Mouse (Mus musculus) natural killer cell, adult 2 months (primary cell): ENCODE measurements at regions not wholly inside any gene's neighbourhood (a gene's known extent, or its start where the extent isn't known, plus 50 kb on each side); places are given as distances from the start of the nearest gene placed in this dataset.

Experiments
- DNase-seq, 2 experiments: peaks; one replicate each; pipeline ENCODE4 v3.0.0; 2022; ENCODE audit warnings: low spot score in 2 of 2

DNA sequence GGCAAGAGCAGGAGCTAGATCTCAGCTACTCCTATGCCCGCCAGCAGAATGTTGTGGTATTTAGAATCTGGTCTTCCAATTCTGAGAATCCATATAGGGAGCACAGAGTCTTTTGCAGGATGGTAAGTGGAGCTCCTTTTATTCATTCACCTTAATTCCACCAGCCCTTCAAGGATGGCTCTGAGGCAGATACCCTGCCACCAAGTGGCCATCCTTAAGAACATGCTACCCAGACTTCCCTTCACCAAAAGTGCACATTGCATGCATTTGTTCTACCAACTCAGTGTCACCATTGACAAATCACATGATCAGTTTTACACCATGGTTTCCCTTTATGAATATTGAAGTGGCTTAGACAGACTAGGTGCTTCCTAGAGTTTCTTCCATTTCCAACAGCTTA is 186.1 kb upstream of the Cd180 start:
- DNase-seq: no peak

DNA sequence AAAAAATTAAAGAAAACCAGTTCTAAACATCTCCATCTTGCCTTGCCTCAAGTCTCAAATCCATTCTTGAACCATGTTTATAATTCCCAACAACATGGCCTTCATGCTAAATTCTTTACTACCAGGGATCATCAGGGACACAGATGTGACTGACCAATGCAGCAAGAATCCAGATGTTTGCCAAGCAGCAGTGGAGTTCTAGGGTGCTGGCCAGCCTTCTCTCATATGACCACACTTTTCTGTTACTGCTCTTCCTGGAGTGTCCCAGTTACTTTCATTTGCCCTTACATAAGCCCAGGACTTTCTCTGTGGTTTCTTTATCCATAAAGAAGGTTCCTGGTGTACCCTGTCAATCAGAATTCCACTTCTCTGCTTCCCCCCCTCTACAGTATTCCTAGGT is 185.4 kb upstream of the Cd180 start:
- DNase-seq: no peak

DNA sequence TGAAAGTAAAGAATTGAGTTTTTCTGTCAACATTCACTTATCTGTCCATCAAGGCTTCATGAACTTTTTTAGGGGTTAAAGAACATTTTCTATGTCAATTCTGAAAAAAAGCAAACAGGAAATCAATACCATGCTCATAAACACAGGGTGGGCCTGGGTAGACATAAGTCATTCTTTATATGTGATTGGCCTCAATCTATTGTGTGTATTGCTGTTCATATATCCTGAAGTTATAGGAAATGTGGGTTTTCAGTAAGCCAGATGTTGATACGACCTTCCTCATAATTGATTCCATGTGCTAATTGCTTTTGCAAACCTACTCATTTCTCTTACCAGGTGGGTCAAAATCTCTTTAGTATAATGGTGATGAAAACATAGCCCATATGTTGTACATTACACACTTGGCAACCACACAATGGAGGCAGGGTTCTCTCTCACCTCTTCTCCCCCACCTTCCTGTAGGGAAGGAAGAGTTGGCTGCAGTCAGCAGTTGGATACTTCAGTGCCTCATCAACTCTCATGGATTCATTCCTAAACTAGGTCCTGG is 182.6 kb upstream of the Cd180 start:
- no peak for DNase-seq

DNA sequence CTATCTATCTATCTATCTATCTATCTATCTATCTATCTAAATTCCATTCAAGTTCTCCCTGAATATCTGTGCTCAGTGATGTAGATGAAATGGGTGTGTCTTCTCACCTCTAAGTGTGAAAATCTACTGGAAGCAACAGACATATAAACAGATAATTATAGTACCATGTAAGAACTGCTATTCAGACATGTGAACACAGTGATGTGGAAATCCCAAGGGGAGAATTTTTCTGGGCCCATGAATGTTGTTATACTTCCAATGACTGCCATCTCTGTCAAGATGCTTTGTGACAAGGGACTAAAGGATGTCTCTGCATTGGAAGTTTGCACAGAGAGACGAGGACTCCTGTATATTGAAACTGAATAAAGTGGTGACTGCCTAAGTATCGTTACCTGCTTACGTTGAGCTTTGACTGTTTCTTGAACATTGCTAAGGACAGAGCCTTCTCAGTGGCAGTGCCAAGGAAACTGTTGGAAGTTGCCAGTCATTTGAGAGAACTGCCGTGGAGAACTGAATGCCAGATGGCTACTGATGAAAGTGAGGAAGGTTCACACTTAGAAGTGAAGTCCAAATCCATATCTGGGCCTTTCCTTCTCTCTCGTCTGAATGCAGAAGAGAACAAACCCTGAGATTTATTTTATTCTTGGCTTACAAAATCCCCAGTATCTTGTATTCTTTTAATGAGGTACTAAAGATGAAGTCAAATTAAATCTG is 175.0 kb upstream of the Cd180 start:
- DNase-seq: no peak

DNA sequence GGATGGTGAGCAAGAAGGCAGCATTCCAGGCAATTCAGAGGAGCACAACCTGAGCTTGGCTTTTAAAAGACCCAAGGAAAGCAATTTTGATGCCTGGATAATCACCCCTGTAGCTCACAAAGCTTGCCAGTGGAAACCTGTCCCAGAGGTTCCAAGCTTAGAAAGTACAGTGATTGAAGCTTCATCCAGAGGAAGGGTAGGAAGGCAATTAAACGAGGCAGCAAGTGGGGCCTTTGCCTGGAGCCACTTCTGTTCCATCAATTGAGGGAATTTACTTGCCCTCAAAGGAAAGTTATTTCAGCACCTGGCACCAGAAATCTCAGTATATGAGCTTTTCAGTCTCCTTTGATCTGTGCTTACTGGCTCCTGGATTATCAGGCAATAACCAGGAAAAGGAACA is 171.9 kb upstream of the Cd180 start:
- no peak for DNase-seq

DNA sequence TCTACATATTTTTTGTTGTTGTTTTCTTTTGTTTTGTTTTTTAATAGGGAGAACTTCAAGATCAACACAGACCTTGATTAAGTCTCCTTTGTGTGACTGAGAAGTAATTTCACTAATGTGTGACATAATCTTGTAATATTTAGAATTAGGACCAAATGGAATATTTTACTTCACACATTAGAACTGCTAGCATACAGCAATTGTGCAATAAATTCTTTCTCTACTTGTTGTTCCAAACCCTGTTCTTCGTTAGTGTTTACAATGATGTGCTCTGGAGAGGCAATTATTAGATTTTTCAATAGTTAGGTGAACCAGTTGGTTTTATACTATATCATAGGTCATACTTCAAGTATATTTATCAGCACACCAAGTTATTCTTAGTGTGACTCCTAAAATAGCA is 171.3 kb upstream of the Cd180 start:
- no peak for DNase-seq

DNA sequence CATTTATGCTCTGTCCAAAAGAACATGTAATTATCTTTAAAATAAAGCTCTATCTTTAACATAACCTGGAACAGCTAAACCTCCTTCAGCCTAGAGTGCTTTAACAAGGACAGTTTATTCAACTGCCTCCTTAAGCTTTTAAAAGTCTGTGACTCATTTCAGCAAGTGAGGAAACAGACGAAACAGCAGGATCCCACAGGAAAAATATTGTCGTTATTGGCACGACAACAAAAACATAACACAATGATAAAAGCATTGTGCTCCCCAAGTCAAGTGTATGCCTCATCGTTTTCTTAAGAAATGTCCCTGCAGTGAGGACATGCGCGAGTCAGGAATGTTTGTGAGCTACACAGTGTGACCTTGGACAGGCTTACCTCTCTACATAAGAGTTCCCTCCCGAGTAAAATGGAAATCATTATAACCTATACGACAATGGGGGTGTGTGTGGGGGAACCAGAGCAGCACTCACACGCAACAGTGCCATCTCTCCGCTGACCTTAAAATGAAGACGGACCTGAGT is 166.7 kb upstream of the Cd180 start:
- no peak for DNase-seq

DNA sequence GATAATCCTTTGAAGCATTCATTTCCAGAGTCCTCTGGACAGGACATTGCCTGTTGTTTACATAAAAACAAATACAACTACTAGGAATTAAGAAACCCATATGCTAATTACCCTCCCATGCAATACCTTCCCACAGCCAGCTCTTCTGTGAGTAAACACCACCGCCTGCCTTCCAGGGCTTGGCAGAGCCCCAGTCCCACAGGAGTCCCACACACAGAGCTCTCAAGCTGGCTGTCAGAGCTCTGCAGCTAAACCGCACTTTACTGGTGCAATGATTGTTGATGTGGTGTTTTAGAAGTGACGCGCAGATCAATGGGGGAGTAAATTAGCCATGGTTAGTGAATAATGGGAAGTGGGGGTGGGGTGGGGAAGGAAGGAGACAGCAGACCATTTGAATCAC is 159.6 kb upstream of the Cd180 start:
- no peak for DNase-seq

DNA sequence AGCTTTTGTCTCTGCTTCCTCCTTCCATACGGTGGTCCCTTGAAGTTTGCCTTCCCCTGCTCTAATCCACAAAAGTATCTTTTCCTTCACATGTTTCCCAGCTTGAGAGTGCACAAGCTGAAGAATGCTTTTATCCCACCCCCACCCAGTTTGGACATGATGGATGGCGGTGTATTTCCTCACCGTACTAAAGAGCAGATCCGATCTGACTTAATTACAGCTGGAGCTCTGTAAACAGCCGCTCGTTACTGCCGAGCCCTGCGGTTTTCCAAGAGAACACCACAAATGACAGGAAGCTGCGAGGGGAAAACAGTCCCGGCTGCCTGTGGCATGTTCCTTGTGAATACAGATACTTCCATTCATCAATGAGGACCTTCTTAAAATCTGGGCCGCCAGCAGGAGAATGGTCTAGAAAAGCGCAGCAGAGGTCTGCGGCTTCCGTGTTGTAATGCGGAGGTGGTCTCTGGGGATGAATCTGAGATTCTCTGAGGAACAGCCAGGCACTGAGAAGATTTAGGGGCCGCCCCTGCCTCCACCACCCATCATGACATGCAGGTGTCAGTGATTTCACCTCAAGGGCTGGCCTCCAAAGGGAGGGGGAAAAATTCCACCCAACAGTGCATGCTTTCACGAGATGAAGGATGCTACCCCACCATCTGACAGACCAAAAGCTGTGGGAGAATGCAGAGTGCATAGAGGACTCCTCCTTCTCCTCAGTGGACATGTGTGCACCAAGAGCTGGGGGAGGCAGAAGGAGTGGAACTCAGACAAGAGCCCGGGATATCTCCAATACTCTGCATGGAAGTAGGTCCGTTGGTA is 155.7 kb upstream of the Cd180 start:
- peak in 1 of 2 experiments; percentile 7 for DNase-seq

DNA sequence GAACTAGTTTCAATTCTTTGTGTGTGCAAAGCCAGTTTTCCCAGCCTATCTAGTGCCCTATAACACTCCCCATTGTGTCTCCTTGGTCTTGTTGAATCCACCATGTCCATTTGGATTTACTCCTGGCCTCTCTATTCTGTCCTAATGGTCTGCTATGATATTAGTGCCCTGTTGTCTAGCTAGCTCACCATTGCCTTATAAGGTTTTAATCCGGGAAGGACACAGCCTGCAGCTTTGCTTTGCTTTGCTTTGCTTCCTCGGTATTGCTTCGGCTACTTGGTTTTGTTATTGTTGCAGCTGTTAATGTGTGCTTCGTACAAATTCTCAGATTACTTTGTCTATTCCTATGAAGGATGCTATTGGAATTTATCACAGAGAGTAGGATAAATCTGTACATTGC is 152.9 kb upstream of the Cd180 start:
- no peak for DNase-seq

DNA sequence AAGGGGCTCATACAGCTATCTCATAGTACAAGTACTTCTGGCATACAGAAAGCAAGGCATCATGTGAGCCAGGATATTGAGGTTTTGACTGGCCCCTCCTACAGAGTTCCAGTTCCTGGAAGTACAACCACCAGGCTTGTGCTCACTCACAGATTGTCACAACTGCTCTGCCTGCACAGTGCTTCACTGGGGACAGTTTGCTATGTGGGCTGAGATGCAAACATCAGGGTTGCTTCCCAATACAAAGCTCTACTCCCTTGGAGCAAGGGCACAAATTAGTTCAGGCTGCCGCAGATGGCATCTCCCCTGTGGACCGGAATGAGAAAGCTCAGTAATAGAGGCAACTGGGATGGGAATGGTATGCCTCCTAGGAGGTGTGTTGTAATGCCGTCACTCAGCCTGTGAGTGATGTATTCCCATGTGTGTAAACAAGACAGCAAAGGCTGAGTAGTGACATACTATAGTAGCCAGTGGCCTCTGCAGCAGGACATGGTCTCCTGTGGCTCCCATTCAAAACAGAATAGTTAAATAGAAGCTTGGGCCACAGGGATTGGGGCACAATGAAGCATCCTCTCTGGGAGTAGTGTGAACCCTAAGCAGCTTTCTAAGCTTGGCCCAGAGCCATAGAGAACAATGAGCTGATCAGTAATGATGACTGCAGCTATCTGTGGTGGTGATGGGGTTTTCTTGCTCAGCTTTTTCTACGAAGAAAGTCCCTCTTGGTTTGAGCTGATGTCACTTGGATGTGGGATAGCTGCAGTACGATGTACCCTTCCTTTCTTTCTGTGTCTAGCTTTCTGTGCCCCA is 148.8 kb upstream of the Cd180 start:
- no peak for DNase-seq

DNA sequence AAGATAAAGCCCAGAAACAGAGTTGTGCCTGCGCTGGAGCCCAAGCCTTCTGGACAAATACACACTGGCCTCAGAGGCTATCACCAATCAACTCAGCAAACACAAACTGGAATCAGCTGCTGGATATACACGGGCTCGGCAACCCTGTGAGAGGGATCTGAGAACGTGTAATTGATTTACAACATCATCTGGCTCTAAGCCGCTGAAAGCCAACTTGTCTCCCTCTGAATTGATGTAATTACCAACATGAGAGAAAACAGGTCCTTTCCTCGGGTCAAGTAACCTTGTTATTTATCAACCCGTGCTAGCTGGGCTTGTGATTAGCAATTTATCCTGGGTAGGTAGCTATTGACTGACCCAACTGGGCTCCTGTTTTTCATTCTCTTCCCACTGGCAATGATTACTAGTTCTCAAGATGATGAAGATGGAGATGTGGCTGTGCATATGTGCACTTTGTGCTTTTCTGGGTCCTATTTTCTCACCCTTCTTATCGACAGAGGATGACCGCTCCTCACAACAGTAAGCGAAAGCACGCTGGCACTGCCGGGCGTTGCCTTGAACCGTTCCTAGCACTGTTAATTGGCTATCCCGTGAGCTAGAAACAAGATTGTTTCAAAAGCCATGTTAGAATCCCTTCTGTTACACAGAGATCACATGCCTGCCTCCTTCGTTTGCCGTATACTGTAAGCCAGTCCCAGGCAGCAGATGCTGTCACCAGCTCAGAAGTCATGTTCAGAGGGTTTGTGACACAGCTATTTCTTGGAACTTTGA is 147.3 kb upstream of the Cd180 start:
- no peak for DNase-seq

DNA sequence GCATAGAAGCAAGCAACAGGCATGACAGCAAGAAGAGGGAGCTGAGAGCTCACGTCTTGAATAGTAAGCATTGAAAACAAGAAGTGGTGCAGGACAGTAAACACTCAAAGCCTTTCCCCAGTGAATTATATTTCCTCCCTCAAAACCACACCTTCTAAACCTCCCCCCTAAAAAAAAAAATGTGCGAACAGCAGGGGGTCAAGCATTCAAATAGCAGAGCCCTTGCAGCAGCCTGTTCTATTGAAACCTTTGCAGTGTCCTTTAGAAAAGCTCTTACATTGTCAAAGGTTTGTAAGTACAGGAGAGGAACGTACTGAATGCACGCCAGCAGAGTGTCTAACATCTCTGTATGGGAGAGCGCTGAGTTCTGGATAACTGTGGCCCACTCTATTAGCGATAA is 145.1 kb upstream of the Cd180 start:
- DNase-seq: no peak

DNA sequence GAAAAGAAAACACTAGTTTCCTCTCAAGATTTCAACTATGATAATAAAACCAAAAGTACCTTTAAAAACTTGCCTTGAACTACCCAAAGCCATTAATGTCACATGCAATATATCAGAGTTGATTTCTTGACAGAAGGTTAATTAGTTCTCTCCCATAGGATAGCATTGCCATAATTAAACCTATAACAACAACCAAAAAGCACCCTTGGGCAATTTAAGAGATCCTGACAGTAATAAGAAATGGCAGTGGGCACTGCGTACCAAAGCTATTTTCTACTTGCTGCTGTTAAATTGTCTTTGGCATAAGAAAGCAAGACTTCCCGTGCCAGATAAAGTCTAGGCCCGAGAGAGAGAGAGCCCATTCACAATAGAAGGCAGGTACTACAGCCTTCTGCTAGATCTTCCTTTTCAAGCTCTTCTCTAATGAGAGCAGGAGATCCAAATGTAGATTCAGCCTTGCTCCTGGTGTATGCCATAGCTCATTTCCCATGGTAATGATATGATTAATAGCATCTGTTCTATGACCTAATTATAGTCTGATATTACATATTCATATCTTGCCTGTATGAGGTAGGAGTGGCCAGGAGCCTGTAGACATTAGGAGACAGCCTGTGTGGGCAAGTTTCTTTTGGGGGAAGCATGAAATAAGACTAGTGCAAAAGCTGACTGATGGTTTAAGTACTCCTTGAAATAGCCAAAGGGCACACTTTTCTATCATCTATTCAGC is 126.3 kb upstream of the Cd180 start:
- DNase-seq: no peak

DNA sequence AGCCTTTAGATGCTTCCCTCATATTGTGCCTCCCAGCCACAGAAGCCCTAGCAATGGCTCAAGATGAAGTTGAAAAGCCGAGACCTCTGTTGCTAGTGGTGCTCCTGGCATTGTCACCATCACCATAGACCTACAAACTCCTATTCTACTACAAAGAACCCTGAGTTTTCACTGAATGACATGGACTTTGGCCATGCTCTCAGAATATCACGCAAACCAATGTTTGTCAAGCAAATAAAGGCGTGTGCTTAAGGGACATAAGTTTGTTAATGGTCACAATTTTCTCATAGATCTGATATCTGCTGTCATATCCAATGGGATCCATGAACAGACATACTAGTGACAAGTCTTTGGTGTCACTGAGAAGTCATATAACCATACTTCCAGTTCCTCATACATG is 123.8 kb upstream of the Cd180 start:
- DNase-seq: no peak

DNA sequence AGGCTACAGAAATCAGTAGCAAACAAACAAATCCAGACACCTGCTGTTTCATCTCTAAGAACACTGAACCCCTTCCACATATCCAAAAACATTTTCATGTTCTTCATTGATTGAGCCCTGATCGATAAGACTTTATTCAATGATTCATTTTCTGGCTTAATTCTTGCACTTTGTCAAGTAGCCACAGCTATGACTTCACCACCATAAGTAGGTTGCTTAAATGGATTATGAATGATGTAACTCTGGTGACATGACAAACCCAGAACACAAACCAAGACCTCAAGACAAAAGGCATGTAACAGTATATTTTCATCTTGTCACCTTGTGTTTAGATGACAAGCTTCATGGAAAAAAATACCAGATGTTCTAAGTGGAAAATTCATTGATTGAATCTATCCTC is 123.1 kb upstream of the Cd180 start:
- DNase-seq: no peak

DNA sequence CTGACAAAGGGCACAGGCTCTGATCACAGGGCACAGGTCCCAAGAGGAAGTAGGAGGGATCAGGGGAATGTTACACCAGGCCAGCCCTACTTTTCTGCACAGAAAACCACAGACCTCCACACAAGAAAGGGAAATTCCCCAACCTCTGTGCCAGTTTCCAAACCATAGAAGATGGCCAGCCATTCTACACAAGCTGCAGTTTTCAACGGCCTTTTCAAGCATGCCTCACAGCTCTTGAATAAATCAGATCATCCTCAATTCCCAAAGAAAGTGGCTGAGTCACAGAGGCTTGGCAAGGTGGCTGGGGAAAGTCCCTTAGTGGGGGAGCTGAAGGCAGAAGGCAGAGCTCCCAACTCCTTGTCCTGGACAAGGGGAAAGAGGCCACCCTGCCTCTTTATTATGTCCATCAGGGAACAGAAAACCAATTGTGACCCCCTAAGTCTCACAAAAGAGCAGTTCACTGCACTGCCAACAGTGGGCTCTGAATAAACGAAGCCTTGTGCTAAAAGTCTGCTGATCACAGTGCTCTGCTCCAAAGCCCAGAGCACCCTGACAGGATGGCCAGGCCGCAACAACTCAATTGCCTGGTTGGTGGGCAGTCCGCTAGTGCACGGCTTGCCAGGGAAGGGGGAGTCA is 120.0 kb upstream of the Cd180 start:
- DNase-seq: no peak

DNA sequence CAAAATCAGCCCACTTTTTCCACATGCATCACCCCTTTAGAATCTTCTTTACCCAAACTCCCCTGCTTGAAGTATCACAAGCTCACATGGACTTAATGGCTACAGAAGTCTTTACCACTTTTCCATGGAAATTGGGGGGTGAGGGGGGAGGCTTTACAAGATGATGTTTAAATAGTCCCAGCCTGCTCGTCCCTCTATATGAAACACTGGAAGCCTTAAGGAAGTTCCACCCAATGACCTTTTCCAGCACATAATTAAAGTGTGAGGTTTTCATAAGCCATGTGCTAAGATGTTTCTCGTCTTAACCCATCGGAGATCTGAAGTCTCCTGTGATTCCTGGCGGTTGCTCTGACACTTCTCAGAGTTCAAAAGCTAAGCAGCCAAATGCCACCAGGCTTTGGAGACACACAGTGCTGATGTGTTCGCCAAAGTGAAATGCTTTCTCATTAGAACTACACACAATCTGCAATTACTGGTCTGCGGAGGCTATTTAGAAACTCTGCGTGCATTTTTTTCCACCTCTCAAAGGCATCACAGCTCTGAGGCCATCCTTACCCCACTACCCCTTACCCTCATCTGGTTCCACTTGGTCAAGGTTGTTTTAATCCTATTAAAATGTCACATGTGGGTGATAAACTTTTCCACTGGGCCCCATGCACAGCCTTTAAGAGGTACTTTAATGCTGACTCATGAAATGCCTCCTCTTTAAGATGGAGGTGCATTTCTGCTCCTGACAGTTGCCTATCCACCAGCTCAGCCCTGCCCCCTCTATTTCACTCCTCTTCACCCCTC is 116.3 kb upstream of the Cd180 start:
- DNase-seq: no peak

DNA sequence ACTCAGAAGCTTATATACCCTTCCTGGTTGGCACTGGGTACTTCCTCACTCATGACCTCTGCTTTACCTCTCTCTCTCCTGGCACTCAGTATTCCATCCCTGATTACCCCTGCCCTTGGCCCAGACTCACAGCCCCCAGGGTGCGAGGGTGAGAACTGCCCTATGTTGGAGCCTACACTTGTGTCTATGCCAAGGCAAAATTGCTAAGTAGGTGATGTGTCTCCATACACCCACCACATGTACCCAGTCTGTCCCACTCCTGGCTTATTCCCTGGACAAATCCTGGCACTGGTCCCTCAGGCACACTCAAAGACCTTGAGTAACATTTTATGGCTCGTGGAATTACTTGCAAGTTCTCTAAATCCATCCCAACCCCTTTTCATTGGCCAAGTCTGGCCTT is 114.5 kb upstream of the Cd180 start:
- no peak for DNase-seq
